In genomic region chr11:46311181-46311702, GRCm38 (mm10) we compare ENCODE assay signal across 8 mouse cellular contexts. TPM values are rescaled to one million over a fixed set of nuclear protein-coding genes. Genes with fewer than 3 reads are reported as not detected.
A peak's percentile ranks its signal among the peaks of the same experiment; 100 is the strongest.
DNase-seq lines count a peak whose midpoint lies in the region; ATAC-seq and TF ChIP-seq lines count a peak whose summit lies in the region.

No protein-coding gene starts in this region.

- H3K79me2 ChIP-seq in macrophage (ENCODE audit: inconsistent target): peaks cover 54% of the 10 kb centered on the region

- in situ Hi-C loops in ES-E14 (cut with MboI; ENCODE audit: low sequenced_read_pairs in 2 of 2, unreplicated experiment in 2 of 2): no loop called here

- peak overlapping the region; percentile 98 for H3K4me3 ChIP-seq in kidney, adult 2 months (ENCODE audit: insufficient read depth, low read depth, low read length)
- peak overlapping the region; percentile 70 for H3K4me3 ChIP-seq in ES-E14 (ENCODE audit: insufficient read depth in 1 of 2, low read depth in 1 of 2, low read length in 2 of 2, poor library complexity in 1 of 2, severe bottlenecking in 1 of 2)
- H3K4me3 ChIP-seq in cortical plate, adult 2 months (ENCODE audit: insufficient read depth, low read length): peak overlapping the region; percentile 100
- peak overlapping the region; percentile 89 for H3K4me3 ChIP-seq in hindbrain, postnatal 0 days (ENCODE audit: low read length)
- H3K4me3 ChIP-seq in macrophage (ENCODE audit: inconsistent target): peak overlapping the region; percentile 63

- peaks cover 20% of the 10 kb centered on the region; the same call in 1 of the 2 replicates for H3K4me1 ChIP-seq in kidney, adult 2 months (ENCODE audit: control insufficient read depth, insufficient read depth, low read length)
- H3K4me1 ChIP-seq in ES-E14 (ENCODE audit: control insufficient read depth in 2 of 2, insufficient read depth in 2 of 2, low read length in 2 of 2, poor library complexity in 1 of 2): peaks cover 0 to 4% of the 10 kb centered on the region in 2 experiments; a peak in 1 of 4 replicates
- peaks cover 13% of the 10 kb centered on the region for H3K4me1 ChIP-seq in cortical plate, adult 2 months (ENCODE audit: control insufficient read depth, insufficient read depth, low read length)
- peaks cover 15% of the 10 kb centered on the region for H3K4me1 ChIP-seq in hindbrain, postnatal 0 days (ENCODE audit: insufficient read depth, low read length)

- TF ChIP-seq CTCF in kidney, adult 2 months (conservative IDR thresholded peaks at IDR 0.05; ENCODE audit: insufficient read depth, insufficient read length, low read depth, low read length): no peak
- TF ChIP-seq CTCF in cortical plate, adult 2 months (IDR thresholded peaks at IDR 0.05; ENCODE audit: extremely low read depth, insufficient read depth, low read length): no peak
- TF ChIP-seq CTCF in hindbrain, postnatal 0 days (IDR thresholded peaks at IDR 0.05; ENCODE audit: low read depth): no peak

- peak overlapping the region; percentile 83 for H3K4me2 ChIP-seq in hindbrain, postnatal 0 days (ENCODE audit: low read depth, low read length)

- WGBS in kidney, adult 2 months: 8% methylated on average over 14 of the region's 14 CpGs
- WGBS in hindbrain, postnatal 0 days: 4% methylated on average over 14 of the region's 14 CpGs
- 3% methylated on average over 13 of the region's 14 CpGs for WGBS in macrophage (ENCODE audit: missing documents)

- peak; percentile 30 for ATAC-seq in hindbrain, postnatal 0 days

- no peaks in the 10 kb centered on the region for H3K27me3 ChIP-seq in kidney, adult 2 months (replicated peaks; ENCODE audit: control insufficient read depth, insufficient read depth, low read length)
- no peaks in the 10 kb centered on the region for H3K27me3 ChIP-seq in hindbrain, postnatal 0 days (ENCODE audit: insufficient read depth, low read length)

- H3K27ac ChIP-seq in kidney, adult 2 months (ENCODE audit: insufficient read depth, low read depth, low read length): peak overlapping the region; percentile 85
- H3K27ac ChIP-seq in ES-E14 (ENCODE audit: insufficient read depth, low read depth, low read length, poor library complexity, severe bottlenecking) (no peak overlapping the region), macrophage (peak overlapping the region; percentile 36)
- H3K27ac ChIP-seq in cortical plate, adult 2 months (ENCODE audit: insufficient read depth, low read length): peak overlapping the region; percentile 99
- peak overlapping the region; percentile 92 for H3K27ac ChIP-seq in hindbrain, postnatal 0 days

- H3K9ac ChIP-seq in ES-E14 (ENCODE audit: insufficient read depth, low read depth, low read length, poor library complexity, severe bottlenecking): peak overlapping the region; percentile 62
- peak overlapping the region; percentile 94 for H3K9ac ChIP-seq in hindbrain, postnatal 0 days (replicated peaks; ENCODE audit: low read length)

- TF ChIP-seq POLR2A in kidney, adult 2 months (IDR thresholded peaks at IDR 0.05; ENCODE audit: low read depth, low read length): no peak
- no peak; the same call in 1 of the 2 replicates for TF ChIP-seq POLR2A in cortical plate, adult 2 months (IDR thresholded peaks at IDR 0.05; ENCODE audit: extremely low read depth, insufficient read depth, low read length)

- H3K9me3 ChIP-seq in ES-E14 (ENCODE audit: control insufficient read depth, insufficient read depth, low read depth, low read length): no peaks in the 10 kb centered on the region
- no peaks in the 10 kb centered on the region for H3K9me3 ChIP-seq in hindbrain, postnatal 0 days (ENCODE audit: low read length)

- no peaks in the 10 kb centered on the region for H3K36me3 ChIP-seq in kidney, adult 2 months (ENCODE audit: control insufficient read depth, insufficient read depth, low read length)
- H3K36me3 ChIP-seq in ES-E14 (ENCODE audit: control insufficient read depth, insufficient read depth, low read length, poor library complexity, severe bottlenecking) (no peaks in the 10 kb centered on the region), macrophage (ENCODE audit: inconsistent target) (no peaks in the 10 kb centered on the region)
- H3K36me3 ChIP-seq in hindbrain, postnatal 0 days (ENCODE audit: insufficient read depth, low read length): no peaks in the 10 kb centered on the region

- peak; percentile 47 for DNase-seq in kidney, adult 2 months
- no peak for DNase-seq in kidney, postnatal 4 days
- DNase-seq in ES-E14 (ENCODE audit: low read depth, low spot score): no peak
- DNase-seq in hindbrain, postnatal 0 days (ENCODE audit: low spot score): peak; percentile 46
- DNase-seq in thymus, postnatal 0 days (ENCODE audit: low spot score): peak; percentile 60
- DNase-seq in layer of hippocampus, adult 8-10 months (ENCODE audit: low spot score in 2 of 2): no peak

TF ChIP-seq in ES-E14, 5 proteins besides CTCF, POLR2A, EP300 and RAD21:
- TF ChIP-seq ZNF384 (IDR thresholded peaks at IDR 0.05; ENCODE audit: low read depth, low read length) (no peak), CHD2 (IDR thresholded peaks at IDR 0.05; ENCODE audit: low read depth, low read length) (no peak), MAFK (IDR thresholded peaks at IDR 0.05; ENCODE audit: insufficient read depth, low read depth, low read length) (no peak), HCFC1 (IDR thresholded peaks at IDR 0.05; ENCODE audit: borderline replicate concordance, insufficient read depth, low read length) (no peak), ZC3H11A (IDR thresholded peaks at IDR 0.05; ENCODE audit: borderline replicate concordance, low read depth, low read length) (no peak)

RNA-seq across cellular contexts. Expression of gene Cyfip2, which starts 1.4 kb away (rescaled TPM):
- 68.4 and 71.1 TPM in 2 replicates for polyA plus RNA-seq in kidney, adult 2 months (2012; rRNA removed)
- 7.3 and 7.4 TPM in 2 replicates for total RNA-seq in ES-E14 (2012; rRNA removed)
- 273 and 275 TPM in 2 replicates for polyA plus RNA-seq in cortical plate, adult 2 months (2012; rRNA removed)
- total RNA-seq in hindbrain, postnatal 0 days (2014; rRNA removed): 136 and 162 TPM in 2 replicates
- 72.4 and 79.1 TPM in 2 replicates for polyA plus RNA-seq in hindbrain, postnatal 0 days (2015; fragmentation: Nextera tagmentation; extraction: Ambion mirVana)
- 10 to 100 TPM; 14.6 to 71.1 (median 50.2) TPM for total RNA-seq in macrophage (2018; cell fraction: chromatin; rRNA removed)
- total RNA-seq in macrophage (2018; cell fraction: cytosol; rRNA removed): 10 to 100 TPM; 52.8 to 84.5 (median 67.2) TPM
- total RNA-seq in macrophage (2018; cell fraction: nucleus; rRNA removed): 10 to 100 TPM; 24.5 to 81.3 (median 55.7) TPM
- 37.5 to 67.1 TPM (median 52.7 TPM) in 3 replicates for polyA plus RNA-seq in macrophage (2018)
- 62.7 and 67.6 TPM in 2 replicates for polyA plus RNA-seq in thymus, postnatal 0 days (2015; fragmentation: Nextera tagmentation; extraction: Ambion mirVana)
- 100 to 1,000 TPM; 481 to 545 (median 513) TPM for total RNA-seq in layer of hippocampus, adult 8-10 months (2022)

Comparison
In these comparisons a context has a peak if more than half of its experiments do, and no peak if none do; other contexts are left out.
1. DNase-seq: peak in kidney, adult 2 months (single experiment), hindbrain, postnatal 0 days (single experiment) and thymus, postnatal 0 days (single experiment); none in kidney, postnatal 4 days (0 of 2), ES-E14 (single experiment) and layer of hippocampus, adult 8-10 months (0 of 2).
2. Peak in every context shown above with its lines, with median percentiles within 50 percentile points of each other: H3K4me3 ChIP-seq.